In the genomic region with DNA sequence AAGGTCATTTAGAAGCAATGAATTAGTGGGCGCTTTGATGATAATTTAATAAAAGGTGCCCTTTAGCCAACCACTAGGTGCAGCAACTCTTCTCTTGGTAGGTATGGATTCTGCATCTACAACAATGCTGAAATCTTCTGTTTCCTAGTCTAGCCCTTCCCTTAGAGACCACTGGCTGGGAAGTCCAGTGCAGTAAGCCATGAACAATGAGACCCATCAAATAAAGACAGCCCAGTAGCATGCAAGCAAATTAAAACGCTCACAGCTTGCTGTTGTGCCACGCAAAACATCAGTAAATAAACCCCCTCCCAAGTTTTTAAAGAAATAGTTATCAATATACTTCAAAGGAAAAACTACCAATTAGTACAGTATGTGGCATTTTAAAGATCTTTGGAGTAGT, we compare ENCODE assay signal across 11 mouse cellular contexts. TPM values are rescaled to one million over a fixed set of nuclear protein-coding genes. Genes with fewer than 3 reads are reported as not detected.
DNase-seq lines count a peak whose midpoint lies in the region; ATAC-seq lines count a peak whose summit lies in the region.
"Had no signal": no experiment of that assay in that cellular context is flagged by ENCODE, and none has a peak within 500 bp of the region (broad histone marks: within the 10 kb centered on the region; RNA-seq: fewer than 3 reads in every experiment).

No protein-coding gene starts in this region.

- H3K4me2 ChIP-seq in kidney, embryonic 14.5 days (replicated peaks; ENCODE audit: low read depth, low read length): peak overlapping the region; percentile 58
- peak overlapping the region; percentile 68 for H3K4me2 ChIP-seq in embryonic facial prominence, embryonic 13.5 days
- peak overlapping the region; percentile 32 for H3K4me2 ChIP-seq in hindbrain, embryonic 11.5 days (replicated peaks; ENCODE audit: low read depth, low read length)
- peak overlapping the region; percentile 56 for H3K4me2 ChIP-seq in midbrain, embryonic 13.5 days (replicated peaks)

- no peak overlapping the region for H3K4me3 ChIP-seq in kidney, embryonic 14.5 days (ENCODE audit: low read length)
- H3K4me3 ChIP-seq in embryonic facial prominence, embryonic 13.5 days: no peak overlapping the region
- H3K4me3 ChIP-seq in hindbrain, embryonic 11.5 days (ENCODE audit: low read depth, low read length): 0 out of 2 replicates have a peak overlapping the region, but pooled peaks have one; percentile 4
- H3K4me3 ChIP-seq in midbrain, embryonic 13.5 days (replicated peaks): 0 out of 2 replicates have a peak overlapping the region, but pooled peaks have one; percentile 33

- no peak overlapping the region for H3K27ac ChIP-seq in kidney, embryonic 14.5 days (ENCODE audit: low read depth, low read length)
- no peak overlapping the region for H3K27ac ChIP-seq in embryonic facial prominence, embryonic 13.5 days
- H3K27ac ChIP-seq in hindbrain, embryonic 11.5 days (ENCODE audit: low read depth, low read length): no peak overlapping the region
- H3K27ac ChIP-seq in midbrain, embryonic 13.5 days: peak overlapping the region; percentile 90

- intact Hi-C loops in gastrocnemius, postnatal 14 days (cut with DNase I; ENCODE audit: low total_unique reads): no loop called here

- H3K4me1 ChIP-seq in kidney, embryonic 14.5 days (ENCODE audit: control insufficient read depth, insufficient read depth, low read length): no peaks in the 10 kb centered on the region
- peaks cover 19% of the 10 kb centered on the region; the same call in 1 of the 2 replicates for H3K4me1 ChIP-seq in embryonic facial prominence, embryonic 13.5 days
- no peaks in the 10 kb centered on the region; the same call in 1 of the 2 replicates for H3K4me1 ChIP-seq in hindbrain, embryonic 11.5 days (replicated peaks; ENCODE audit: control insufficient read depth, insufficient read depth, low read length)
- H3K4me1 ChIP-seq in midbrain, embryonic 13.5 days (replicated peaks): peaks cover 49% of the 10 kb centered on the region

- H3K9ac ChIP-seq in kidney, embryonic 14.5 days (ENCODE audit: low read depth, low read length): 0 out of 2 replicates have a peak overlapping the region, but pooled peaks have one; percentile 37
- H3K9ac ChIP-seq in embryonic facial prominence, embryonic 13.5 days: no peak overlapping the region
- H3K9ac ChIP-seq in hindbrain, embryonic 11.5 days (ENCODE audit: low read depth, low read length): no peak overlapping the region
- H3K9ac ChIP-seq in midbrain, embryonic 13.5 days (replicated peaks): no peak overlapping the region

- no peaks in the 10 kb centered on the region for H3K27me3 ChIP-seq in kidney, embryonic 14.5 days (ENCODE audit: control insufficient read depth, insufficient read depth, low read length)
- no peaks in the 10 kb centered on the region for H3K27me3 ChIP-seq in embryonic facial prominence, embryonic 13.5 days
- H3K27me3 ChIP-seq in hindbrain, embryonic 11.5 days (ENCODE audit: control insufficient read depth, insufficient read depth, low read length): no peaks in the 10 kb centered on the region
- peaks cover 4% of the 10 kb centered on the region; the same call in 1 of the 2 replicates for H3K27me3 ChIP-seq in midbrain, embryonic 13.5 days

- no peaks in the 10 kb centered on the region for H3K36me3 ChIP-seq in kidney, embryonic 14.5 days (ENCODE audit: control insufficient read depth, insufficient read depth, low read length)
- no peaks in the 10 kb centered on the region for H3K36me3 ChIP-seq in embryonic facial prominence, embryonic 13.5 days
- H3K36me3 ChIP-seq in hindbrain, embryonic 11.5 days (ENCODE audit: control insufficient read depth, insufficient read depth, low read length): no peaks in the 10 kb centered on the region
- H3K36me3 ChIP-seq in midbrain, embryonic 13.5 days: peaks cover 6% of the 10 kb centered on the region; the same call in 1 of the 2 replicates

- H3K9me3 ChIP-seq in kidney, embryonic 14.5 days (ENCODE audit: control insufficient read depth, low read length): no peaks in the 10 kb centered on the region
- no peaks in the 10 kb centered on the region for H3K9me3 ChIP-seq in embryonic facial prominence, embryonic 13.5 days
- no peaks in the 10 kb centered on the region for H3K9me3 ChIP-seq in hindbrain, embryonic 11.5 days (ENCODE audit: control insufficient read depth, low read length)
- H3K9me3 ChIP-seq in midbrain, embryonic 13.5 days: no peaks in the 10 kb centered on the region

- ATAC-seq in kidney, embryonic 14.5 days (ENCODE audit: low FRiP score, low TSS enrichment): no peak
- no peak for ATAC-seq in embryonic facial prominence, embryonic 13.5 days (ENCODE audit: insufficient number of reproducible peaks, insufficient read depth, low FRiP score, low TSS enrichment, low read depth)
- peak; percentile 45; the same call in 1 of the 2 replicates for ATAC-seq in hindbrain, embryonic 11.5 days (ENCODE audit: low FRiP score)
- ATAC-seq in midbrain, embryonic 13.5 days: peak; percentile 49; the same call in 1 of the 2 replicates

- no peak for DNase-seq in kidney, postnatal 10 days
- no peak for DNase-seq in hindbrain, embryonic 11.5 days (ENCODE audit: low spot score)
- no peak for DNase-seq in urinary bladder, postnatal 36 days (ENCODE audit: low spot score in 2 of 2)
- DNase-seq in layer of hippocampus, postnatal 10 days (ENCODE audit: low spot score in 2 of 2): no peak
- DNase-seq in gastrocnemius, postnatal 14 days: no peak

- WGBS in kidney, embryonic 14.5 days: 64% methylated on average over 3 of the region's 3 CpGs
- 61% methylated on average over 3 of the region's 3 CpGs for WGBS in embryonic facial prominence, embryonic 13.5 days
- WGBS in hindbrain, embryonic 11.5 days: 51% methylated on average over 3 of the region's 3 CpGs
- WGBS in midbrain, embryonic 13.5 days: 33% methylated on average over 3 of the region's 3 CpGs

RNA-seq across cellular contexts. Expression of a gene that starts 10.9 kb away (rescaled TPM):
- not detected in 2 replicates for polyA plus RNA-seq in kidney, embryonic 14.5 days (2014; fragmentation: Nextera tagmentation; extraction: Ambion mirVana)
- polyA plus RNA-seq in embryonic facial prominence, embryonic 13.5 days (2015; fragmentation: Nextera tagmentation; extraction: Ambion mirVana): not detected in 2 replicates
- not detected in 2 replicates for polyA plus RNA-seq in hindbrain, embryonic 11.5 days (2014; fragmentation: Nextera tagmentation; extraction: Ambion mirVana)
- polyA plus RNA-seq in midbrain, embryonic 13.5 days (2015; fragmentation: Nextera tagmentation; extraction: Ambion mirVana): not detected in 2 replicates
- not detected for total RNA-seq in layer of hippocampus, postnatal 10 days (2021)
- total RNA-seq in gastrocnemius, postnatal 14 days (2021): not detected
- total RNA-seq: adrenal gland, adult 8-10 months; ES-E14 had no signal
- polyA plus RNA-seq: liver, embryonic 11.5 days had no signal

Comparison
In these comparisons a context has a peak if more than half of its experiments do, and no peak if none do; other contexts are left out.
1. ATAC-seq: peak in hindbrain, embryonic 11.5 days (single experiment) and midbrain, embryonic 13.5 days (single experiment); none in kidney, embryonic 14.5 days (single experiment) and embryonic facial prominence, embryonic 13.5 days (single experiment).
2. H3K4me3 ChIP-seq: peak in hindbrain, embryonic 11.5 days (single experiment) and midbrain, embryonic 13.5 days (single experiment); none in kidney, embryonic 14.5 days (single experiment) and embryonic facial prominence, embryonic 13.5 days (single experiment).
3. Peak in every context shown above with its lines, with median percentiles within 50 percentile points of each other: H3K4me2 ChIP-seq.